Mouse (Mus musculus): Measurements from ENCODE around the gene Tyw1. TPM values are rescaled to one million over a fixed set of nuclear protein-coding genes. Genes with fewer than 3 reads are reported as not detected.

Tyw1 gene
- total RNA-seq, 2 experiments from 2014 or later = 21.1 to 27.8 TPM

DNA sequence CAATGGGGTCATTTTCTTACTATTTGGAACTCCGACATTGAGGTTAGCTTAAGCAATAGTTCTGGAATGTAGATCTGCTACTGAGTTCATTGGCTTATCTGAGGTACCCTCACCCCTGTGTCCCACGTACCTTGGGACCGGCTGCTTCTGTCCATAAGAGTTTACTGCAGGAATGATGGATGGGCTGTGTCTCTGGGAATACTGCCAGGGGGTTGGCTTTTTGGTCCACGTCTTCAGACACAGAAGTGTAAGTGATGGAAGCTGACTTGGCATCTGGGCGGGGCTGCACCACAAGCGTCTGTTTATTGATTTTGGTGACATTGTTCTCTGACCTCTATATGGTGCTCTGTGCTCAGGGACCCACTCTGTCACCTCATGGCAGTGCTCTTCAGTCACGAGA lies 55.4 kb downstream of the Tyw1 start:
- DNase-seq (ENCODE audit: low spot score in 2 of 2) = peak in 1 of 2 experiments; percentile 22

DNA sequence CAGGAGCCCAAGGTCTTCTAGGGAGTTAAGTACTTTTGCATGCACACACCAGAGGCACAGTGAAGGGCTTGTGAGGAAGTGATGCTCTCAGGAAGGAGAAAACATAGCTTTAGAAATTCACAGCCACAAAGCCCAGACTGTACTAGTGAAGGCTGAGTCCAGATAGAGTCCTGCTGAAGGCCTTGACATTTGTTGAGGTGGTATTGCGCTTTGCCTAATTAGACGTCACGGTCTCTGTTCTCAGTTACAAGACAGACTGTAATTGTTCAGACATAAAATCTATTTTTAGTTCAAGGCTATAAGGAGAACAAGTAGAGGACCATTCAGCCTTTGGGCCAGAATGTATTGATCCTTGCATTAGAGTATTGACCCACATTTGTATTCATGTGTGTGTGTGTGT lies 58.1 kb downstream of the Tyw1 start:
- no peak for DNase-seq (ENCODE audit: low spot score in 2 of 2)

DNA sequence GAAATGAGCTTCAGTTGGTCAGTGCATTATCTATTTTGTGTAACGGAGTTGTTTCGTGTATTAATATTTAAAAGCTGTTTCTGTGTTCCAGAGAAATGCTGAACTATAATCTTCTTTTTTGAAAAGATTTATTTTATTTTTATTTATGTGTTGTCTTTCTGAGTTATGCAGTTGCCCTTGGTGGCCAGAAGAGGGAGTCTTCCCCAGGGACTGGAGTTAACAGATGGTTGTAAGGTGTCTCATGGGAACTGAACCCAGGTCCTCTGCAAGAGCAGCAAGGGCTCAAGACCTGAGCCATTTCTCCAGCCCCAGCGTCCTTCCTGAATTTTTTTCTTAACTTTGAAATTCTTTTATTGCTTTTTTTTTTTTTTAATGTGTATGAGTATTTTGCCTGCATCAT lies 59.5 kb downstream of the Tyw1 start:
- DNase-seq (ENCODE audit: low spot score in 2 of 2) = no peak

DNA sequence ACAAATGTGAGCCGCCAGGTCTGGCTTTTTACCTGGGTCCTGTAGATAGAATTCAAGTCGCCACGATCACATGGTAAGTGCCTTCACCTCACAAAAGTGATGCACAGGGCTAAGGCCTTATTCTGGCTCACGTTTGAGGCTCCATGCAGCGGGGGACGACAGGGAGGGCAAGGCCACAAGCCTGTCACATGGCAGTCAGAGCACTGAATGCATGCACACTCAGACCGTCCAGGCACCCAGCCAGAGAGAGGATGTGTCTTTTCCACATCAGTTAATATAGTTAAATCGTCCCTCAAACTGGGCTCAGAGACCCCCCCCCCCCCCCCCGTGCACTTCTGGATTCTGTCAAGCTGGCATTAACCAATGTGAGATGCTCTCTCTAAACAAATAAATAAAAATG lies 60.9 kb downstream of the Tyw1 start:
- DNase-seq (ENCODE audit: low spot score in 2 of 2) = peak in 1 of 2 experiments; percentile 37

DNA sequence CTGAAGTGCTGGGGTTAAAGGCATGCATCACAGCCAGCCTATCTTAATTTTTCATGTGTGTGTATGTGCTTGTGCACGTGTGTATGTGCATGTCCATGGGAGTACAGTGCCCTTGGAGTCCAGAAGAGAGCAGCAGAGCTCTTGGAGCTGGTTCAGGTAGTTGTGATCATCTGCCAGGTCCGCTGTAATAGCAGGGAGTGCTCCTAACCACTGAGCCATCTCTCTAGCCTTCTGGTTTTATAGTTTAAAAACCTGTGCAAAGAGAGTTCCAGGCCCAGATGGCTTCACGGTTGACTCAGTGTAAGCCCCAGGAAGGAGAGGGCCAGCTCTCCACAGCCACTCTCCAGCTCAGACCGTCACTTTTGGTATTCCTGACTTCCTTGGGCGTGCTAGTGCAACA lies 64.4 kb downstream of the Tyw1 start:
- DNase-seq (ENCODE audit: low spot score in 2 of 2) = no peak

DNA sequence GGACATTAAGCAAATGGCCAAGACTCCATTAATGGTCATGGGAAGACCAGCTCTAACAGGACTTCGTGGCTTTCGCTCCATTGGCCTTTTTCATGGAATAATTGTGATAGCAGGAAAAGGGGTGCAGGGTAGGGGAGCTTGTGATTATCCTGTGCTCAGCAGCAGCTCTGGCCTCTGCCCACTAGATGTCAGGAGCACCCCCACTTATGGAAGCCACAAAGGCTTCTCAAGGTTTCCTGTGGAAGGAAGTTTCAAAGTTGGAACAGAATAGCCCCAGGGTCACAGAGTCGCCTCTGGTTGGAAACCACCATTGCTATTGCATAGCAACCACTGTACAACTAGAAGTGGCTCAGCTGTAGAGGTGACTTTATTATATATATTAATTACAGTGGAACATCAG lies 65.1 kb downstream of the Tyw1 start:
- DNase-seq (ENCODE audit: low spot score in 2 of 2) = no peak

DNA sequence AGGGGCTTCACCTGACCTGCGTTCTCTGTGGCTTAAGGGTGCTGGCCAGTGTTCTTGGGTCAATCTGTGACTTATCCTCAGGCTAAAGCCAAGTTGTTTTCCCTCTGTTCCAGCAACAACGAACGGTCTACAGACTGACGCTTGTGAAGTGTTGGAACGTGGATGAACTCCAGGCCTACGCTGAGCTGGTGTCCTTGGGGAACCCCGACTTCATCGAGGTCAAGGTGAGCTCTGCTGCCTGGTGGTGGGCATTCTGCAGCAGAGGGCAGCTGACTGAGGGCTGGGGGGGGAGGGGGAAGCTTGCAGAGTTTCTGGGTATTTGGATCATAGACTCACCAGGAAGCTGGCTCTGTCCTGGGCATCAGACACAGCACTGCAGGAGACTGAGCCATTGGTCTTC lies 70.1 kb downstream of the Tyw1 start:
- DNase-seq (ENCODE audit: low spot score in 2 of 2) = no peak

DNA sequence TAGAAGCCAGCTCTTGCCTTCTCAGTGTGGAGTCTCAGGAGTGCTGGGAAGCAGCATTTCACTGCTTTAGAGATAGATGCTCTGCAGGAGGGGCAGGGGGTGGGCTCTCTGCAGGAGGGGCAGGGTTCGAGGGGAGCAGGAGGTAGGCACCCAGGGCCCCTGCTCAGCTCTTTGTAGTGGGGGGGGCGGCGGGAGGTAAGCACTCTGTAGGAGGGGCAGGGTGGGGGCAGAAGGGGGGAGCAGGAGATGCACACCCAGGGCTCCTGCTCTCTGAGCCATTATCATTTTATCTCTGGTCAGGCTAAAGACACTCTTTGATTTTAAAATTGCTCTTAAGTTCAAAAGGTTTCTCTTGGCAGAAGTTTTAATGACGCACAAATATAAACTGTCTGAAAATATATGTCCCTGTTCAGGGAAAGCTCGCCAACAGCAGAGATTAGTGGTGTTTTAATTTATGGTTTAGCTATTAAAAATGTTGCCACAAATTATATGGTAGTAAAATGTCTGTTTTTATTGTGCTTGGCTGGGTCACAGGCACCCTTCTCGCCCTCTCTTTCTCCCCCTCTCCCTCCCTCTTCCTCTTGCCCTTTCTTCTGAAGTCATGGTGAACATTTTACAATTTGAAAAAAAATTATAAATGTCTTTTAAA lies 72.3 kb downstream of the Tyw1 start:
- DNase-seq (ENCODE audit: low spot score in 2 of 2) = no peak

DNA sequence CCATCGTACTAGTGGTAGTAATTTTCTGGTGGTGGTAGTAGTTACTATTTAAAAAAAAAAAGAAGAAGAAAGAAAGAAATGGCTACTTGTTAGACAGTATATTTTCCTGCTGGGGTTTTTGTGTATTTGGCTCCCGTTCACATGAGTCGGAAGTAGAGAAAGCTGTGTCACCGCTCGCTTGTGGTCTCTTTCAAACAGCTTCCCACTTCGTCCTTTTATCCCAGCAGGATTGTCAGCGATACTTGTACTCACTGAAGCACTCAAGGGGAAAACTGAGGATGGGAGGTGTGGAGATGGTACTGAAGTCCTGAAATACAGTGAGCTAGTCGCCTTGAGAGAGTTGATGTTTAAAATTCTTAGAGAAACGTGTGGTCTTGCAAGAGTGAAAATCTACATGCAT lies 72.9 kb downstream of the Tyw1 start:
- no peak for DNase-seq (ENCODE audit: low spot score in 2 of 2)

DNA sequence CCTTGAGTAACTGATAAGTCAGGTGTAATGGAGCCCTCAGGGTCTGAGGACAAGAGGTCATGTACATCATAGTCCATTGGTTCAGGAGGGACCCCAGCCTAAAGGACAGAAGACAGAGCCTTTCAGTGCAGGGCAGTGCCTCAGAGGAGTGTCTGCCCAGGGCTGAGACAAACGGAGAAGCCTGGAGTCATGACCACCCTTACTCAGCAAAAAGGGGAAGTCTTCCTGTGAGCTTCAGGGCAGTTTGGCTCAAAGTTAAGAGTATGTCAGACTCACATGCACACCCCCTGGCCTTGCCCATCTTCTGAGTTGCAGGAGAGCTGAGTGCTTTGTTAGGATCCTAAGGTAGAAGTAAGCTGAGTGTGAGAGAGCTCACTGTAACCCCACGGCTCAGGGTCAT lies 74.5 kb downstream of the Tyw1 start:
- DNase-seq (ENCODE audit: low spot score in 2 of 2) = no peak

DNA sequence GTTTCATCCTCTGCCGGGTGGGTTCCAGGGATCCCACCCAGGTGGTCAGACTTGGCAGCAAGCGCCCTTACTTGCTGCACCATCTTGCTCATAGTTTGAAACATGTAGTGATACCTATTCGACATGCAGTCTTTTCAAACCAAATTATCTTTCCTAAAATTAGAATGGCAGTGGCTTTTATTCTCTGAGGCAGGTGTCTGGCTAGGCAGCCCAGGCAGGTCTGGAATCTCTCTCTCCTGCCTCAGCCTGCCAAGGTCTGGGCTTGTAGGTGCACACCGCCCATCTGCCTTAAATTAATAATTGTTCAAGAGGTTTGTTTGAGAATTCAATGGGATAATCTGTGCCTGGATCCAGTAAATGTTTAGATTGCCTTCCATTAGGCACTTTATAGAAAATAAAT lies 75.4 kb downstream of the Tyw1 start:
- no peak for DNase-seq (ENCODE audit: low spot score in 2 of 2)

DNA sequence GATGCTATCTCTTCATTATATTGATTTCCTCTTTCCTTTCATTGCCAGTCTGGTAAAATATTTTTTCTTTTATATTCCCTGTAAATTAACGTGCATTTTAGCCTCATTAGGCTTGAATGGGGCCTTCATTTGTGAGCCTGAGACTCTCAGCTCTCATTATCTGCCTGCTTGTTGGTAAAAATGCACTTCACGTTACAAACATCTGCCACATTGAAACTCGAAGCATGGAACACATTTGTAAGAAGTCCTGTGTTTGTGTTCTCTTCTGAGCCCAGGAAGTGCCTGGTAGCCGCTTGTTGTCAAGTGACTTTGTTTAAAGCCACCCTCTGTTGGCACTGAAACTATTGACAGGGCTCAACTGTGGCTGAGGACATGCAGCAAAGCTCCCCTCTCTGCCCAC lies 75.8 kb downstream of the Tyw1 start:
- no peak for DNase-seq (ENCODE audit: low spot score in 2 of 2)

DNA sequence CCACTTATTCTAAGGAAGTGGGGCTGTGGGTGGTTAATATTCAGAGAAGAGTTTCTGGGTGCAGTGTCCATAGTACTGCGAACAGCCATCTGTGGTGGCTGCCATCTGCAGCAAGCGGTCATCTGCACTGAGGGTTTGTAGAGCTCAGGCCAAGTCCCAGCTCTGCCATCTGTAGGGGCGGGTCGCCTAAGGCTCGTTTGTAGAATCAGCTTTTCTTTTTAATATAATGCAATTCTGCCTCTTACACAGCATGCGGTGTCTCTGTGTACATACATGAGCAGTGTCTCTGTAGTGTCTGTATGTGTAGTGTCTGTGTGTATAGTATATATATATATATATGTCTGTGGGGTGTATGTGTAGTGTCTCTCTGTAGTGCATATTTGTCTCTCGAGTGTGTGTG lies 78.1 kb downstream of the Tyw1 start:
- DNase-seq (ENCODE audit: low spot score in 2 of 2) = no peak

DNA sequence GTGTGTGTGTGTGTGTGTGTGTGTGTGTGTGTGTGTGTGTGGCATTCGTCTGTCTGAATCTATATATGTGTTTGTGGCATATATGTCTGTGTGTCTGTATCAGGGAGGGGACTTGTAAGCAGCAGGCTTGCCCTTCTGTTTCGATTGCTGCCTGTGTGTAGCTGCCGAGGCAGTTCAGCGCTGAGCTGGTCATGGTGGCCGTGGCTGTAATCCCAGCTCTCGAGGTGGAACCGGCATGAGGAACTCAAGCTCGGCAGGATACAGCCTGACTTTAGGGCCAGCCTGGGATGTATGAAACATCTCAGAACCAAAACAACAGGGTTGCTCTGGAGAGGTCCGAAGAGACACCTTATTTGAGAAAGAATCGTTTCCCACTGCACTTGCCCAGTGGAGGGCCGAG lies 78.6 kb downstream of the Tyw1 start:
- no peak for DNase-seq (ENCODE audit: low spot score in 2 of 2)

DNA sequence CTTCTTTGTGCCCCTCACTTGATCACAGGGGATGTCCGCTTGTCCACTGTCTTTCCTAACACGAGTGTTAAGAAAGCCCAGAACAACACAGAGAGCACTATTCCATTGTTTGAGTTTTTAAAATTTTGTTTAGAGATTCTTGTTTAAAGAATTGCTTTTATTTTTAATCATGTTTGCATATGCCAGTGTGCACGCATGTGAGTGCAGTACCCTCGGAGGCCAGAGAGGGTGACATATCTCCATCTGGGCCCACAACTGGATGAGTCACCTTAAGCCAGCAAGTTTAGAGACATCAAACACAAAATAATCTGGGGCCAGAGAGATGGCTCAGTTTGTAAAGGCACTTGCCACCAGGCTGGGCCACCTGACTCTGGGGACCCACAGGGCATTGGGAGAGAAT lies 80.0 kb downstream of the Tyw1 start:
- DNase-seq (ENCODE audit: low spot score in 2 of 2) = no peak

DNA sequence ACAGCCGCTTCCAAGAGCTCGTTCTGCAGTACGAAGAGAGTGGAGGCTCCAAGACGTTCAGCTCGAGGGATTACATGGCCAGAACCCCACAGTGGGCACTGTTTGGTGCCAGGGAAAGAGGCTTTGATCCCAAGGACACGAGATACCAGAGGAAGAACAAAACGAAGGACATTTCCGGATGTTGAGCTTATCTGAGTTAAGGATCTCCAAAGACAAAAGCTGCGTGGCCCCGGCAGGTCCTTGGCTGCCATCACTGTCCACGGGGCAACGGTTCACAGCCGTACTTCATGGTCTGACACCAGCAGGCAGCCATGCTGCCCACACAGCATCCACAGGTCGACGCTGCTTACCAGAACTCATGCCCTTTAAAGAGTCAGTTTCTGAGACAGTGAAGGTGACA lies 85.2 kb downstream of the Tyw1 start:
- DNase-seq (ENCODE audit: low spot score in 2 of 2) = no peak

DNA sequence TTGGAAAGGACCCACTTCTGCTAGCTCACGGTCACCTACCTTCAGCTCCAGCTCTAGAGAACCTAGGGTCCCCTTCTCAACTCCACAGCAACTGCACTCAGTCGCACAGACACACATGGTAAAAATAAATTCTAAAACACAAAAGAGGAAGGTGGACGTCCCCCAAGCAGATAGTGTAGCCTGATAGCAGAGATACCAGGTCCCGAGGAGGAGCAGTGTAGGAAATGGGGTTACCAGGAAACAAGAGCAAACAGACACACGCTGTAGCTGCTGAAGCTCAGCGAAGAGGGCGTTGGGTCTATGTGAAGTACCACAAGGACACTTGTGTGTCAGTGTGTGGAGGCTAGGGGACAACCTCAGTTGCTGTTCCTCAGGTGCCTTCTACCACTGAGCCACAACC lies 89.6 kb downstream of the Tyw1 start:
- DNase-seq (ENCODE audit: low spot score in 2 of 2) = no peak

DNA sequence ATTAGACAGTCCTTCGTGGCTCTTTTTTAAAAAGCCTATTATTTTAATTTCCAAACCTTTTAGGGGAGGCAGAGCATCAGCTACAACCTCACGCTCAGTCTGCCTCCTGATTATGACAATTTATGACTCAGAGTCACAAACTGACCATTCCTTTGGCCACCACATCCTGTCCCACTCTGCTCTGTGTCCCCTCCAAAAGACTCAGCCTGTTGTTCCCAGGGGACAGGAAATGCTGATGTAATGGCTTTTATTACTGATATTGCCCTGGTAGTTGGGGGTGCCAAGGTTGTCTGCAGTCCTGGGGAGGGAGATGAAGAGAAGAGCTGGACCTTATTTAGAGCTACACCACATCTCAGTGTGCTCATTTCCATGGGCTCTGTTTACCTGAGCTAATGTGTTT lies 90.5 kb downstream of the Tyw1 start:
- no peak for DNase-seq (ENCODE audit: low spot score in 2 of 2)

DNA sequence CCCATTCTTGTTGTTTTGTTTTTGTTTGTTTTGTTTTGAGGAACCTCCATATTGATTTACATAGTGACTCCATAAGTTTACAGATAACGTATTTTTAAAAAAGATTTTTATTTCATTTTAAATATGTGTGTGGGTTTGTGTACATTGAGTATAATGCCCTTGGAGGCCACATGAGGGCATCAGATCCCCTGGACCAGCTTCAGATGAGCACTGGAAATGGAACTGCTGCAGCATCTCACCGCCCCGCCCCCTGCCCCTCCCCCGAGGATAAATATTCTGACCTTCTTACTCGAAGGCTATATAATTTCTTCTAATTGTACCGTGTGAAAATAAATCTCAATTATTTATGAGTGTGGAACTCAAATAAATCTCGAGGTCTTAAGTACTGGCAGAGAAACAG lies 99.8 kb downstream of the Tyw1 start:
- no peak for DNase-seq (ENCODE audit: low spot score in 2 of 2)

DNA sequence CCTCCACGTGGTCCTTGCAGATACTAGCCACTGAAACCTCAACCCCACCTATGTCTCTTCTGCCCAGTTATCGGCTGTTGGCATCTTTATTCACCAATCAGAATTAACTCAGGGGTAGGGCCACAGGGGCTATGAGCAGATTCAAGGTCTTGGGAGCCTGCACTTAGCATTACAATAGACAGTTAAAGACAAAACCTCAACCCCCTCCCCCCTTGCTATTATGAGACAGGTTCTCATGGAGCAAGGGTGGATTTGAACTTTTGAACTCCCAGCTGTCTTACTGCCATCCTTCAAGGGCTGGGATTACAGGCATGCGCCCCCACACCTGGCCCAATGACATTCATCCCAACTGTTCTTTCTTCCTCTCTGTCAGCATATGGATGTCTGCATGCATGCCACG lies 107.7 kb downstream of the Tyw1 start:
- no peak for DNase-seq (ENCODE audit: low spot score in 2 of 2)

DNA sequence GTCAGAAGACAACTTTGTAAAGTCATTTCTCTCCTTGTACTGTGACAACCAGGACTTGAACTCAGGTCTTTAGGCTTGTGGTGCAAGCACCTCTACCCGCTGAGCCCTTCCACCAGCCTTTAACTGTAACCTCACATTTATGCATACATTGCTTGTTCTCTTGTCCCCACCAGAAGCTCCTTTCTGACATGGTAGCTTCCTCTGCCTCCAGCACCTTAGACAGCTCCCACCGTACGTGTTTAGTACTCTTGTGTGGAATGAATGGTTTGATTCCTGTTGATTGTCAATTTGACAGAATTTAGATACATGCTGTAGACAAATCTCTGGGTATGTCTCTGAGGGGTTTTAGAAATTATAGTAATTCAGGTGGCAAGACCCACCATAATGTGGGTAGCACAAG lies 108.4 kb downstream of the Tyw1 start:
- no peak for DNase-seq (ENCODE audit: low spot score in 2 of 2)

DNA sequence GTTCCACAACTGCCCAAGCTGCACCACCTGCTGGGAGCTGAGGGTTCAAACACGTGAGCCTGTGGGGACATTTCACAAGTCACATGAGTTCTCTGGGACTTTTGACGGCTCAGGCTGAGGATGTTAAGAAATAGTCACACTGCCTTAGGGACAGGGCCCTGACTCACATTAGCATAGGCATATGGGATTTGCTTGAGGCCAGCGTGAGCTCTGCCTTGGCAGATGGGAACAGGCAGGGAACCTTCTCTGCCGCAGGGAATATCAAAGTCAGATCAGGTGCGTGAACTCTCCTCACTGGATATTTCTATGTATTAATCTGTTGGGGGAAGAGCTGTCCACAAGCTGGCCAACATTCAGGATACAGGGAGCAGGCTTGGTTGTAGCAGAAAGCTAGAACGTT lies 112.8 kb downstream of the Tyw1 start:
- DNase-seq (ENCODE audit: low spot score in 2 of 2) = no peak

DNA sequence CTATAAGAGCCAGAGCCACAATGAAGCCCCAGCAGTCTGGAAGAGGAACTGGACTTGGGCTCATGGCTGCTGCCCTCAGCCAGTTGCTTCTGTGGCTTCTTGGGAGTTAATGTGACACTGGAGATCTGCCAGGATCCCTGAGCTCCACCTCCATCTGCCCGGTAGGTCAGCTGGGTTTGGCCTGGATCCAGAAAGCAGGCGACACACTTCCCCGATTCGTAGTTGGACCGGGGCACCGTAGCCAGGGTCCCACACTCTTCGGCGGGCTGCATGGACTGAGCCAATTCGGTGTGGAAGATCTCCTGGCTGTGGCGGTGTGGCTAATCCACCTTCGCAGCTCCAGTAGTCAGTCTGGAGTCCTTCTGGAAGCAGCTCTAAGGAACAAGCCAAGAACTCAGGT lies 113.8 kb downstream of the Tyw1 start, which contains the start of gene Caln1:
Gene Caln1, plus strand, starts transcription at position 219 of the 400 bp plus-strand sequence.
- peak; percentile 40 to 51 for DNase-seq (ENCODE audit: low spot score in 2 of 2)

DNA sequence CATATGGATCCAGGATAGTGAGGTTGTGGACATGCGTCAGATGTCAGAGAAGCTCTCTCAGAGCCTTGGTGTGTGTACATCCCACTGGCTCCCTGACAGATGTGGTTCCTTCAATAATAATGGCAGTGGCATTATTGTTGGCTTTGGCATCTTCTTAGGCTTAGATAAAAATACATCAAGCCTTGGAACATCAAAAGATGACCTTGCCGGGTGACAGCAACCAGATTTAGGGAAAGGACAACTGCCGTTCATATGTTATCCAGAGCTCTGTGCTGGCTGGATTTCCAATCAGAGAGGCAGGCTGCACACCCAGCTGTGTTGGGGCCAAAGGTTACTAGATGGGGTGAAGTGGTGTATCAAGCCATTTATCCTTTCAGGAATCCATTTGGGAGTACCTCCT lies 120.0 kb downstream of the Tyw1 start:
- DNase-seq (ENCODE audit: low spot score in 2 of 2) = no peak

Data from adrenal gland, adult 18-20 months (tissue).